Mouse (Mus musculus): ENCODE measurements at regions not wholly inside any gene's neighbourhood (a gene's known extent, or its start where the extent isn't known, plus 50 kb on each side); places are given as distances from the start of the nearest gene placed in this dataset.
"Not testable (repeated sequence)": the region's sequence is repeated elsewhere in the genome, so short reads cannot be mapped to it uniquely, and the experiment has no call there.

GRCm38 (mm10) chr4:145411141-145411540 is 96.2 kb upstream of the Tnfrsf8 start:
- 56% methylated on average over 1 of the region's 1 CpGs for WGBS
- H3K27me3 ChIP-seq (replicated peaks; ENCODE audit: control insufficient read depth, insufficient read depth, low read length) = no peaks in the 10 kb centered on the region

GRCm38 (mm10) chr4:145409796-145410475 is 95.0 kb upstream of the Tnfrsf8 start:
- 69% methylated on average over 5 of the region's 5 CpGs for WGBS
- Histone ChIP-seq H3K4me1 (ENCODE audit: control insufficient read depth, insufficient read depth, low read length) (no peaks in the 10 kb centered on the region), H3K36me3 (ENCODE audit: control insufficient read depth, insufficient read depth, low read length) (no peaks in the 10 kb centered on the region), H3K27ac (ENCODE audit: insufficient read depth, low read depth, low read length) (no peak overlapping the region), H3K4me3 (ENCODE audit: insufficient read depth, low read depth, low read length) (no peak overlapping the region), H3K27me3 (replicated peaks; ENCODE audit: control insufficient read depth, insufficient read depth, low read length) (no peaks in the 10 kb centered on the region)
- TF ChIP-seq CTCF (conservative IDR thresholded peaks at IDR 0.05; ENCODE audit: insufficient read depth, insufficient read length, low read depth, low read length) = no peak
- no peak for TF ChIP-seq POLR2A (IDR thresholded peaks at IDR 0.05; ENCODE audit: low read depth, low read length)
- no peak for DNase-seq

More at GRCm38 (mm10) chr4:145411141-145411540, 96.2 kb upstream of the Tnfrsf8 start:
- Histone ChIP-seq H3K4me1 (ENCODE audit: control insufficient read depth, insufficient read depth, low read length) (no peaks in the 10 kb centered on the region), H3K4me3 (ENCODE audit: insufficient read depth, low read depth, low read length) (no peak overlapping the region), H3K36me3 (ENCODE audit: control insufficient read depth, insufficient read depth, low read length) (no peaks in the 10 kb centered on the region), H3K27ac (ENCODE audit: insufficient read depth, low read depth, low read length) (no peak overlapping the region)
- no peak for DNase-seq
- no peak for TF ChIP-seq POLR2A (IDR thresholded peaks at IDR 0.05; ENCODE audit: low read depth, low read length)
- no peak for TF ChIP-seq CTCF (conservative IDR thresholded peaks at IDR 0.05; ENCODE audit: insufficient read depth, insufficient read length, low read depth, low read length)

GRCm38 (mm10) chr4:145406050-145406449 is 91.1 kb upstream of the Tnfrsf8 start:
- H3K36me3 ChIP-seq (ENCODE audit: control insufficient read depth, insufficient read depth, low read length); H3K27me3 ChIP-seq (replicated peaks; ENCODE audit: control insufficient read depth, insufficient read depth, low read length); H3K27ac ChIP-seq (ENCODE audit: insufficient read depth, low read depth, low read length); DNase-seq; H3K4me1 ChIP-seq (ENCODE audit: control insufficient read depth, insufficient read depth, low read length); H3K4me3 ChIP-seq (ENCODE audit: insufficient read depth, low read depth, low read length): not testable (repeated sequence)
- WGBS = 50% methylated on average over 1 of the region's 1 CpGs

GRCm38 (mm10) chr4:145404230-145404629 is 89.3 kb upstream of the Tnfrsf8 start:
- H3K4me3 ChIP-seq (ENCODE audit: insufficient read depth, low read depth, low read length); DNase-seq; H3K27ac ChIP-seq (ENCODE audit: insufficient read depth, low read depth, low read length); H3K36me3 ChIP-seq (ENCODE audit: control insufficient read depth, insufficient read depth, low read length); H3K4me1 ChIP-seq (ENCODE audit: control insufficient read depth, insufficient read depth, low read length); H3K27me3 ChIP-seq (replicated peaks; ENCODE audit: control insufficient read depth, insufficient read depth, low read length): not testable (repeated sequence)
- 77% methylated on average over 6 of the region's 6 CpGs for WGBS

GRCm38 (mm10) chr4:145378876-145379275 is 63.9 kb upstream of the Tnfrsf8 start:
- not testable (repeated sequence) for H3K36me3 ChIP-seq (ENCODE audit: control insufficient read depth, insufficient read depth, low read length); H3K4me3 ChIP-seq (ENCODE audit: insufficient read depth, low read depth, low read length); DNase-seq; H3K27me3 ChIP-seq (replicated peaks; ENCODE audit: control insufficient read depth, insufficient read depth, low read length); H3K4me1 ChIP-seq (ENCODE audit: control insufficient read depth, insufficient read depth, low read length); H3K27ac ChIP-seq (ENCODE audit: insufficient read depth, low read depth, low read length)
- WGBS = 88% methylated on average over 3 of the region's 4 CpGs

- not testable (repeated sequence) for H3K27ac ChIP-seq (ENCODE audit: insufficient read depth, low read depth, low read length); H3K27me3 ChIP-seq (replicated peaks; ENCODE audit: control insufficient read depth, insufficient read depth, low read length); H3K36me3 ChIP-seq (ENCODE audit: control insufficient read depth, insufficient read depth, low read length); H3K4me3 ChIP-seq (ENCODE audit: insufficient read depth, low read depth, low read length); DNase-seq; H3K4me1 ChIP-seq (ENCODE audit: control insufficient read depth, insufficient read depth, low read length)
- 82% methylated on average over 14 of the region's 14 CpGs for WGBS
Observed at GRCm38 (mm10) chr4:145377306-145378067, 62.5 kb upstream of the Tnfrsf8 start.

- Histone ChIP-seq H3K27me3 (replicated peaks; ENCODE audit: control insufficient read depth, insufficient read depth, low read length) (no peaks in the 10 kb centered on the region), H3K36me3 (ENCODE audit: control insufficient read depth, insufficient read depth, low read length) (no peaks in the 10 kb centered on the region), H3K4me1 (ENCODE audit: control insufficient read depth, insufficient read depth, low read length) (no peaks in the 10 kb centered on the region), H3K27ac (ENCODE audit: insufficient read depth, low read depth, low read length) (no peak overlapping the region), H3K4me3 (ENCODE audit: insufficient read depth, low read depth, low read length) (no peak overlapping the region)
- DNase-seq = no peak
- WGBS = 59% methylated on average over 1 of the region's 1 CpGs
- TF ChIP-seq POLR2A (IDR thresholded peaks at IDR 0.05; ENCODE audit: low read depth, low read length) (no peak), CTCF (conservative IDR thresholded peaks at IDR 0.05; ENCODE audit: insufficient read depth, insufficient read length, low read depth, low read length) (no peak)
Observed at GRCm38 (mm10) chr4:145369753-145370152, 54.8 kb upstream of the Tnfrsf8 start.

All from kidney, adult 2 months (tissue).